Mouse (Mus musculus) liver, embryonic 11.5 days (tissue): ENCODE measurements around the gene Lcn5. TPM values are rescaled to one million over a fixed set of nuclear protein-coding genes. Genes with fewer than 3 reads are reported as not detected.

Experiments used
- ATAC-seq: fragments of 200-750 bp; cut with Nextera tagmentation; replicated peaks from 2 replicates; pipeline ENCODE4 v1.8.0; 2017; ENCODE audit warnings: moderate number of reproducible peaks, mild to moderate bottlenecking, moderate TSS enrichment, moderate library complexity; ENCODE audit not compliant: low FRiP score
- DNase-seq: peaks from one replicate; pipeline ENCODE4 v3.0.0-alpha.2; 2017; ENCODE audit warnings: low spot score
- H3K27ac ChIP-seq: fragments of 300-500 bp; sonication (generic); 2 replicates; pipeline ENCODE4 v1.5.1; 2014; ENCODE audit warnings: mild to moderate bottlenecking, low read depth, low read length, control low read depth
- H3K27me3 ChIP-seq: fragments of 300-500 bp; sonication (generic); replicated peaks from 2 replicates; pipeline ENCODE4 v1.6.1; 2014; ENCODE audit warnings: low read length, mixed read lengths; ENCODE audit not compliant: control insufficient read depth, insufficient read depth
- H3K36me3 ChIP-seq: fragments of 300-500 bp; sonication (generic); 2 replicates; pipeline ENCODE4 v1.6.1; 2014; ENCODE audit warnings: mild to moderate bottlenecking, low read length, moderate library complexity, mixed read lengths; ENCODE audit not compliant: control insufficient read depth, insufficient read depth
- H3K4me1 ChIP-seq: fragments of 300-500 bp; sonication (generic); replicated peaks from 2 replicates; pipeline ENCODE4 v1.6.1; 2014; ENCODE audit warnings: low read length, mixed read lengths; ENCODE audit not compliant: control insufficient read depth, insufficient read depth
- H3K4me2 ChIP-seq: fragments of 300-500 bp; sonication (generic); 2 replicates; pipeline ENCODE4 v1.6.1; 2014; ENCODE audit warnings: mild to moderate bottlenecking, control low read depth, moderate library complexity
- H3K4me3 ChIP-seq: fragments of 300-500 bp; sonication (generic); 2 replicates; pipeline ENCODE4 v1.5.1; 2014; ENCODE audit warnings: low read depth, low read length, control low read depth
- H3K9ac ChIP-seq: fragments of 300-500 bp; sonication (generic); 2 replicates; pipeline ENCODE4 v1.6.1; 2014; ENCODE audit warnings: low read depth, low read length, control low read depth
- H3K9me3 ChIP-seq: fragments of 300-500 bp; sonication (generic); 2 replicates; pipeline ENCODE4 v1.6.1; 2016; ENCODE audit warnings: low read length, inconsistent platforms, mixed read lengths; ENCODE audit not compliant: control insufficient read depth
- WGBS: fragments of 180-500 bp; shearing (Covaris S2); extraction: QIAGEN DNeasy Blood & Tissue Kit; methylation state at CpG from one replicate; pipeline ENCODE4 v1.1.7; 2014; 5-methylcytosine and 5-hydroxymethylcytosine counted together
- polyA plus RNA-seq: library from polyadenylated mRNA; unstranded; fragments of >200 nt; fragmentation: Nextera tagmentation; extraction: Ambion mirVana; gene quantifications from 2 replicates; pipeline ENCODE4 v1.2.1, GENCODE M21; 2014

Lcn5 gene
- polyA plus RNA-seq, 1 experiment from 2014 or later = not detected

DNA sequence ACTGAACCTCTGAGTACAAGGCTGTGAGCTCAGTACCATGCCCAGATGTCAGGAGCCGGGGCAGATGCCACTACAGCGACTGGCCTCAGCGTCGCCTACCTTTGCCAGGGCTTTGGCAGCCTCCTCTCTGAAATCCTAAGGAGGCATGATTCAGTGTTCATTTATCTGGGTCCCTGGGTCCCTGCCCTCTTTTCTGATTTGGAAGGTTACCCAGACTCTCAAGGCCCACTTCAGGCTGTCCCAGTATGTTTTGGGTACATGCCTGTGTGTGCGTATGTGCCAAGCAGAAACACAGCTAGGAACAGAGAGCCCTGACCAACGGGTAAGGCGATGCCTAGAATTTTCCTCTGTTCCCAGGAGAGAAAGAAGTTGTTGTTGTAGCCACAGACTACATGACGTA is 2.5 kb downstream of the Lcn5 start:
- Histone ChIP-seq H3K36me3 (no peaks in the 10 kb centered on the region), H3K9ac (no peak overlapping the region), H3K4me3 (no peak overlapping the region), H3K27me3 (0 out of 2 replicates have a peak, but pooled peaks cover under 1% of the 10 kb centered on the region), H3K9me3 (no peaks in the 10 kb centered on the region), H3K4me2 (no peak overlapping the region), H3K27ac (no peak overlapping the region), H3K4me1 (no peaks in the 10 kb centered on the region)
- 84% methylated on average over 8 of the region's 8 CpGs for WGBS
- DNase-seq (no peak), ATAC-seq (no peak)

DNA sequence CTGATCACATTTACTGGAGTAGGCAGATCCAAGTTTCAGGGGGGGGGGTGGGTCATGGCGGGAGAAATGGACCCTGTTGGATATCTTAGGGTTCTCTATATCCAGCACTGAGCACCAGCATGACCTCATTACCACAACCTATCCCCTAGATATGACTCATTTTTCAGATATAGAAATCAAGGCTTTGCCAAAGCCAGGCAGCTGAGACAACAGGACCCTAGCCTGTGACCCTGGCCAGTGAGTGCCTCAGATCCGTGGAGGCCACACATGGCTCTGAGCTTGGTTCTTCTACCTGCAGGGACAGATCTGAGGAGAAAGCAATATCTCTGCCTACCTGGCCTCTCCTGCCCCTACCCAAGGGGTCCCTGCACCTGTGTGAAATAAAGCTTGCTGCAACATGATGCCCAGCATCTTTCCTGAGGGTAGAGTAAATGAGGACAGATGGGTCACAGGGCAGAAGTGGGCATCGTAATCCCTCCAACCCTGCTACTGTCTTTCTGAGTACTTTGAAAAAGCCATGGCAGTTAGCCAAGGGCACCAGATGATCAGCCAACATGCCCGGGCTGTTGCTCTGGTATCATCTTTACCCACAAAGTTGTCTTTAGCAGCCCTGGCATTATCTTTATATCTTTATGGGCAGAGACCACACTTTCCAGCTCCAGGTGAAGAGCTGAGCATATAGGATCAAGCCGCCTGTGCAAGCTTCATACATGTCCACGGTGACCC is 3.7 kb downstream of the Lcn5 start:
- Histone ChIP-seq H3K27ac (no peak overlapping the region), H3K4me3 (no peak overlapping the region), H3K9me3 (no peaks in the 10 kb centered on the region), H3K9ac (no peak overlapping the region), H3K36me3 (no peaks in the 10 kb centered on the region), H3K4me2 (no peak overlapping the region), H3K27me3 (no peaks in the 10 kb centered on the region), H3K4me1 (no peaks in the 10 kb centered on the region)
- ATAC-seq (no peak), DNase-seq (no peak)
- 83% methylated on average over 6 of the region's 6 CpGs for WGBS

DNA sequence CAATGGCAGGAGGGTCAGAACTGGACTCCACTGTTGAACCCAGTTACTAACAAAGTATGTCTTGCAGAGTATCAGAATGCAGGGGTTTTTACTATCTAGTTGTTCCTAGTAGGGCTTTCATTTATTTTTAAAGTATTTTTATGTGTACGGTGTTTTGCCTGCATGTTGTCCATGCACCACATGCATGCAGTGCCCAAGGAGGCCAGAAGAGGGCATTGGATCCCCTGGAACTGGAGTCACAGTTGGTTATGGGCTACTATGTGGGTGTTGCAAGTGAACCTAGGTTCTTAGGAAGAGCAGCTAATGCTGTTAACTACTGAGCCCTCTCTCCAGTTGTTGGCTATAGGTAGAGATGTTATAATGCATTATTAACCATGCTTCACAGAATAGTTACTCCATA is 5.8 kb downstream of the Lcn5 start:
- WGBS = 66% methylated on average over 1 of the region's 1 CpGs
- Histone ChIP-seq H3K4me2 (no peak overlapping the region), H3K27me3 (no peaks in the 10 kb centered on the region), H3K4me3 (no peak overlapping the region), H3K27ac (no peak overlapping the region), H3K4me1 (no peaks in the 10 kb centered on the region), H3K9me3 (no peaks in the 10 kb centered on the region), H3K36me3 (no peaks in the 10 kb centered on the region), H3K9ac (no peak overlapping the region)
- DNase-seq (no peak), ATAC-seq (no peak)

DNA sequence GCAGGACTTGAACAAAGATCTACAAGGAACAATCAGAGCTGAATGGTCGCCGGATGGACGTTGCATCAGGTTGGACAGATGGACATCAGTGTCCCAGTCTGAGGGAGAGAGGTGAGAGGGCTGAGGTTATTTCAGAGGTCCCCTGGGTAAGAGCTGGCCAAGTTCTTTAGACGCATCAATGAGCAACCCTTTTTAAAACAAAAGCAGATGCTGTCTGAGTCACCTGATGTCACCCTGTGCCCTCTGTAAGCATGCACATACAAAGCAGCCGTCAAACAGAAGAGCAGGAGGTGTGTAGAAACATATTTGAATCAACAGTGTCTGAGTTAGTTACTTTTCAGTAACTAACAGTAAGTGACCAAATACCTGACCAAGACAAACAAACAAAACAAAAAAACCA is 6.4 kb downstream of the Lcn5 start:
- Histone ChIP-seq H3K9me3 (no peaks in the 10 kb centered on the region), H3K9ac (no peak overlapping the region), H3K4me2 (no peak overlapping the region), H3K36me3 (no peaks in the 10 kb centered on the region), H3K27me3 (no peaks in the 10 kb centered on the region), H3K4me1 (no peaks in the 10 kb centered on the region), H3K4me3 (no peak overlapping the region), H3K27ac (no peak overlapping the region)
- no peak for ATAC-seq
- 85% methylated on average over 5 of the region's 5 CpGs for WGBS
- DNase-seq = no peak

DNA sequence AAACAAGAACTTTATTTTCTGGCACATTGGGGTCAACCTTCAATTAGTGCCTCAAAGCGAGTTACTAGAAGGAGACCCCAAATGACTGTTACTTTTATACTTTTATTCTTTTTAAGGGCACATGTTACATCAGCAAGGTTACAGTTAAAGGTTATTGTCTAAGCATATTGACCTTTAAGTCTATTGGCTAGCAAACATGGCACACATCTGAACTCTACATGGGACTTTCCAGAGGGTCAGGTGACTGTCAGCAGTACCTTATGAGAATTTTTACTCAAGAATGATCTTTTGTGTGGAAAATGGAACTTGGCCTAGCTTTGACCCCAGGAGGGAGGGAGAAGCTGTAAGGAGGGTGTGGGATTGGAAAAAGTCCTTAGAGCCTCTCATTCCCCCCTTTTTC is 8.8 kb downstream of the Lcn5 start:
- H3K4me3 ChIP-seq = no peak overlapping the region
- H3K27ac ChIP-seq = no peak overlapping the region
- WGBS = 45% methylated on average over 1 of the region's 1 CpGs
- no peak overlapping the region for H3K4me2 ChIP-seq
- no peaks in the 10 kb centered on the region for H3K4me1 ChIP-seq
- no peaks in the 10 kb centered on the region for H3K9me3 ChIP-seq
- no peak for DNase-seq
- H3K36me3 ChIP-seq = no peaks in the 10 kb centered on the region
- no peak for ATAC-seq
- H3K9ac ChIP-seq = no peak overlapping the region
- H3K27me3 ChIP-seq = no peaks in the 10 kb centered on the region

DNA sequence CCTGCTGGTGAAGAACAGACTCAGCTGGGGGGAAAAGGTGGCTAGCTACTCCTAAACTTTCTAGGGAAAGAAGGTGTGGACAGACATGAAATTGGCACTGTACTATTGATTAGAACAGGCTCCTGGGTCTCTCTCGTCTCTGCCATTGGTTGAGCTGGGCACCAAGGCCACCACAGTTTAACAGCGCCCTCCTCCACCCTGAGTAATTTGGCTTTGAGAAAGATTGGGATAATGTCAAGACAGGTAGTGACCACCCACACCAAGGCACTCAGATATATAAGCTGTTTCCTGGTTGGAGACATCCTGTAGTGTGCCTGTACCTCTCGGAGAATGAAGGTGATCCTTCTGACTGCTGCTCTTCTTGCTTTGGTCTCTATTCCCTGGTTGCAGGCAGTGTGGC is 18.7 kb downstream of the Lcn5 start, which contains the start of gene Lcn6:
Gene Lcn6, plus strand, starts transcription at position 301 of the 400 bp plus-strand sequence.
- 85% methylated on average over 3 of the region's 3 CpGs for WGBS
- Histone ChIP-seq H3K4me3 (no peak within 1 kb of the TSS), H3K4me1 (no peaks in the 10 kb centered on the region), H3K36me3 (no peaks in the 10 kb centered on the region), H3K27ac (no peak within 1 kb of the TSS), H3K9ac (no peak within 1 kb of the TSS), H3K9me3 (no peaks in the 10 kb centered on the region), H3K4me2 (no peak within 1 kb of the TSS), H3K27me3 (no peaks in the 10 kb centered on the region)
- no peak for ATAC-seq
- no peak for DNase-seq

DNA sequence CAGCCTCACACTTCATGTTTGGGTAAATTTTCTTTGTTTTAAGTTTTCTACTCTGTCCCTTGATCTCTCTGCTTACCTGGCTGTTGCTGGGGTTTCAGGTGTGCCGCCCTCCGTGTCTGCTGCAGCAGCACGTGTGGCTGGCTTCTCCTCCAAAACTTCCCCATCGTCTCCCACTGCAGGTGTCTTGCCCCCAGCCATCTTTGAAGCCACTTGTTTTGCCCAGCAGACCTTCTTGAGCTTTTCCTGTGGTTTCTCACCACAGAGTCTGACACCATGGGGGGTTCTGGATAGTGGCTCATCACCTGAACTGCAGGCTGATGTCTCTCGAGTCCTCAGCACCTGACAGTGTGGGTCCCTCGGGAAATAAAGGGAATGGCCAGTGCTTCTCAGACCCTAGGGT is 21.8 kb downstream of the Lcn5 start:
- no peaks in the 10 kb centered on the region for H3K9me3 ChIP-seq
- no peak overlapping the region for H3K9ac ChIP-seq
- H3K4me1 ChIP-seq = no peaks in the 10 kb centered on the region
- no peaks in the 10 kb centered on the region for H3K36me3 ChIP-seq
- no peak overlapping the region for H3K4me3 ChIP-seq
- DNase-seq = no peak
- no peak overlapping the region for H3K4me2 ChIP-seq
- H3K27me3 ChIP-seq = no peaks in the 10 kb centered on the region; the same call in 1 of the 2 replicates
- no peak overlapping the region for H3K27ac ChIP-seq
- WGBS = 79% methylated on average over 6 of the region's 6 CpGs
- ATAC-seq = no peak

DNA sequence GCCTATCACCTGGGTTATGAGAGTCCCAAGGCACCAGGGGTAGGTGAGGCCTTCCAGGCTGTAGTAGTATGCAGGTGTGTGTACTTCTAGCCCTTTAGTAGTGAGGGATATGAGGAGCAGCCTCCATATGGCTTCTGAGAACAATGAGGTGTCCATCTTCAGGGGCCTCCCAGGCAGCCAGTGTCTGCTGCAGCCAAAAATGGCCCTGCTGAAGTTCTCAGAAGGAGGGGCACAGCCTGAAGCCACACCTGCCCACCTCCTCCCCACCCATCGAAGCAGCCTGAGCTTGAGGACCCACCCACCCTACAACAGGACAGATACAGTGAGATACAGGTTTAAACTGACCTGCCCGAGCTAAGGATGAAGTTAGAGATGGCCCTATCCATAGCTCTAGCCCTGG is 24.7 kb downstream of the Lcn5 start, which contains the start of gene Lcn10:
Gene Lcn10, plus strand, starts transcription at position 301 of the 400 bp plus-strand sequence.
- no peak within 1 kb of the TSS for H3K27ac ChIP-seq
- H3K4me3 ChIP-seq = no peak within 1 kb of the TSS
- ATAC-seq (no peak), DNase-seq (no peak)
- H3K4me1 ChIP-seq = no peaks in the 10 kb centered on the region
- no peak within 1 kb of the TSS for H3K4me2 ChIP-seq
- H3K9me3 ChIP-seq = no peaks in the 10 kb centered on the region
- H3K36me3 ChIP-seq = no peaks in the 10 kb centered on the region
- H3K9ac ChIP-seq = no peak within 1 kb of the TSS
- no peaks in the 10 kb centered on the region; the same call in 1 of the 2 replicates for H3K27me3 ChIP-seq
- WGBS = 62% methylated on average over 2 of the region's 2 CpGs

DNA sequence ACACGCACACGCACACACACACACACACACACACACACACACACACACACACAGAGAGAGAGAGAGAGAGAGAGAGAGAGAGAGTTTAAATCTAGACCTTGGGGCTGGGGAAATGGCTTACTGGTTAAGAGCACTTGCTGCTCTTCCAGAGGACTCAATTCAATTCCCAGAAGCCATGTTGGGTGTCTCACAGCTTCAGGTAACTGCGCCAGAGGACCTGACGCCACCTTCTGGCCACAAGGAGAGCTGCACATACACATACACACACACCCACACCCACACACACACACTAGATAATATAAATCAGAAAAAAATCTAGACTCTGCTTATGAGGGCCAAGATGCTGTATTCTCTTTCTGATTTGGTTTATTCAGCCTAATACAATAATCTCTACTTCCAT is 29.2 kb downstream of the Lcn5 start:
- no peak overlapping the region for H3K27ac ChIP-seq
- H3K9ac ChIP-seq = no peak overlapping the region
- no peak overlapping the region for H3K4me3 ChIP-seq
- WGBS = 66% methylated on average over 4 of the region's 4 CpGs
- H3K4me1 ChIP-seq = no peaks in the 10 kb centered on the region
- no peak for ATAC-seq
- DNase-seq = no peak
- H3K4me2 ChIP-seq = no peak overlapping the region
- H3K9me3 ChIP-seq = no peaks in the 10 kb centered on the region
- H3K27me3 ChIP-seq = no peaks in the 10 kb centered on the region; the same call in 1 of the 2 replicates
- H3K36me3 ChIP-seq = no peaks in the 10 kb centered on the region
